Mouse (Mus musculus) cortical plate, adult 2 months (tissue): ENCODE measurements around the gene Rusc1. TPM values are rescaled to one million over a fixed set of nuclear protein-coding genes. Genes with fewer than 3 reads are reported as not detected.

Source experiments
- H3K27ac ChIP-seq: fragments of 200-500 bp; 2 replicates; pipeline ENCODE4 v1.5.1; 2012; ENCODE audit warnings: low read length, control low read depth, inconsistent platforms; ENCODE audit not compliant: insufficient read depth
- H3K4me1 ChIP-seq: fragments of 200-500 bp; 2 replicates; pipeline ENCODE4 v1.6.1; 2011; ENCODE audit warnings: low read length; ENCODE audit not compliant: control insufficient read depth, insufficient read depth
- H3K4me3 ChIP-seq: fragments of 200-500 bp; 2 replicates; pipeline ENCODE4 v1.5.1; 2011; ENCODE audit warnings: mild to moderate bottlenecking, low read length, control low read depth; ENCODE audit not compliant: insufficient read depth
- CTCF ChIP-seq: fragments of 200-500 bp; IDR thresholded peaks from 2 replicates; pipeline ENCODE4 v1.5.1; 2011; ENCODE audit warnings: mild to moderate bottlenecking, control low read depth, low read length; ENCODE audit not compliant: insufficient read depth; ENCODE audit errors: extremely low read depth
- POLR2A ChIP-seq: fragments of 200-500 bp; IDR thresholded peaks from 2 replicates; pipeline ENCODE4 v1.6.1; 2011; ENCODE audit warnings: mild to moderate bottlenecking, low read length, control low read depth; ENCODE audit not compliant: insufficient read depth; ENCODE audit errors: extremely low read depth
- polyA plus RNA-seq: library from polyadenylated mRNA; depleted of rRNA; stranded (reverse); fragments of >200 nt; gene quantifications from 2 replicates; pipeline ENCODE4 v1.2.3, GENCODE M21; 2012

Rusc1 gene
- polyA plus RNA-seq, 1 experiment = 199 TPM

DNA sequence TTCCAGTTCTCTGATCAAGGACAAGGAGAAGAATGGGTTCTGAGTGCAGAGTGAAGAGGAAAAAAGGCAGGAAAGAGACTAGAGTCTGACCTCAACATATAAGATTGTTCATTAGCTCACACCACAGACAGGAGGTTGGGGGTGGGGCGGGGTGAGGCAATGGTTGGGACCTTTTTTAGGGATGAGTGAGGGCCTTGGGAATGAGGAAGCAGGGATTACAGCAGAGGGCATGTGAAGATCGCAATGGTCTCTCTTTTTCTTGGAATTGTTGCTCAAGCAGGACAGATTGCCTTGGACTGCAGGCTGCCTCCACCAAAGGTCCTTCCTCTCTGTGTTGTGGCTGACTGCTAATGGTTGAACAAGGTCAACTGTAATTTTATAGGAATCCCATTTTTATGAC lies 30.2 kb upstream of the Rusc1 start:
- TF ChIP-seq POLR2A (no peak), CTCF (no peak)
- Histone ChIP-seq H3K4me3 (no peak overlapping the region), H3K27ac (no peak overlapping the region), H3K4me1 (no peaks in the 10 kb centered on the region)

- Histone ChIP-seq H3K4me1 (no peaks in the 10 kb centered on the region), H3K4me3 (no peak overlapping the region), H3K27ac (no peak overlapping the region)
- TF ChIP-seq CTCF (peak; percentile 49), POLR2A (no peak)
Observed at GRCm38 (mm10) chr3:89115522-89115921, 22.4 kb upstream of the Rusc1 start.

- TF ChIP-seq CTCF (no peak), POLR2A (no peak)
- Histone ChIP-seq H3K4me3 (no peak overlapping the region), H3K4me1 (no peaks in the 10 kb centered on the region), H3K27ac (no peak overlapping the region)
Observed at GRCm38 (mm10) chr3:89113058-89113457, 19.9 kb upstream of the Rusc1 start.

- H3K4me3 ChIP-seq = no peak overlapping the region
- H3K27ac ChIP-seq = no peak overlapping the region
- TF ChIP-seq POLR2A (no peak), CTCF (no peak)
- no peaks in the 10 kb centered on the region for H3K4me1 ChIP-seq
Observed at GRCm38 (mm10) chr3:89108146-89108545, 15.0 kb upstream of the Rusc1 start.

GRCm38 (mm10) chr3:89107545-89107944 lies 14.4 kb upstream of the Rusc1 start:
- H3K4me1 ChIP-seq = no peaks in the 10 kb centered on the region
- no peak overlapping the region for H3K4me3 ChIP-seq
- TF ChIP-seq POLR2A (no peak), CTCF (no peak)
- no peak overlapping the region for H3K27ac ChIP-seq

DNA sequence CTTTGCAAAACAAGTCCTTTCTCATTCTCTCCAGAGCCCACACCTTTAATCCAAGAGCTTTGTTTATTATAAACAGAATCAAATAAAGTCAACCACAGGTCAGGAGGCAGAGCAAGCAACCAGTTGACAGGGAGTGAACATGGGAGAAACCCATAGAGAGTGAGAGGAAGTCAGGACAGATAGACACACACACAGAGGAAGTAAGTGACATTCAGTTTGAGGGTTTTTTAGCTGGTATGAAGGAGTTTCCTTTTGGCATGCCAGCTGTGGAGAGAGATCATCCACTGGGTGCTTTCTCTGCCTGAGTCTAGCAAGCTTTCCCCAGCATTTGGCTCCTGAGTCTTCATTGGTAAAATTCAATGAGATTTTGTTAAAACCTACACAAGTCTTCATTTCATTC lies 13.8 kb upstream of the Rusc1 start:
- TF ChIP-seq POLR2A (no peak), CTCF (no peak)
- no peak overlapping the region for H3K4me3 ChIP-seq
- no peak overlapping the region for H3K27ac ChIP-seq
- no peaks in the 10 kb centered on the region for H3K4me1 ChIP-seq

- Histone ChIP-seq H3K27ac (no peak overlapping the region), H3K4me1 (no peaks in the 10 kb centered on the region), H3K4me3 (no peak overlapping the region)
- TF ChIP-seq CTCF = no peak
- no peak for TF ChIP-seq POLR2A
Observed at GRCm38 (mm10) chr3:89103291-89103595, 10.1 kb upstream of the Rusc1 start.

- no peak overlapping the region for H3K4me3 ChIP-seq
- no peak overlapping the region for H3K27ac ChIP-seq
- TF ChIP-seq CTCF = no peak
- TF ChIP-seq POLR2A = no peak
- H3K4me1 ChIP-seq = no peaks in the 10 kb centered on the region
Observed at GRCm38 (mm10) chr3:89102495-89103290, 9.6 kb upstream of the Rusc1 start.

- peak; percentile 50 for TF ChIP-seq POLR2A
- TF ChIP-seq CTCF = no peak
Observed at GRCm38 (mm10) chr3:89101812-89102494, 8.8 kb upstream of the Rusc1 start, which contains the start of gene Fdps. Gene Fdps (minus strand): TSS chr3:89101959.

GRCm38 (mm10) chr3:89101459-89101811 lies 8.3 kb upstream of the Rusc1 start:
- TF ChIP-seq CTCF (no peak), POLR2A (no peak)
- Histone ChIP-seq H3K4me3 (peak overlapping the region; percentile 63), H3K27ac (no peak overlapping the region), H3K4me1 (no peaks in the 10 kb centered on the region)

More at GRCm38 (mm10) chr3:89101812-89102494, 8.8 kb upstream of the Rusc1 start, which contains the start of gene Fdps:
- peak within 1 kb of the TSS; percentile 63 for H3K4me3 ChIP-seq
- no peaks in the 10 kb centered on the region for H3K4me1 ChIP-seq
- no peak within 1 kb of the TSS for H3K27ac ChIP-seq
